Mouse (Mus musculus): ENCODE results near the gene Zfp853. TPM values are rescaled to one million over a fixed set of nuclear protein-coding genes. Genes with fewer than 3 reads are reported as not detected.

Gene Zfp853
- total and polyA plus RNA-seq, 3 experiments, result 0.08 to 0.14 TPM; not detected in 1

DNA sequence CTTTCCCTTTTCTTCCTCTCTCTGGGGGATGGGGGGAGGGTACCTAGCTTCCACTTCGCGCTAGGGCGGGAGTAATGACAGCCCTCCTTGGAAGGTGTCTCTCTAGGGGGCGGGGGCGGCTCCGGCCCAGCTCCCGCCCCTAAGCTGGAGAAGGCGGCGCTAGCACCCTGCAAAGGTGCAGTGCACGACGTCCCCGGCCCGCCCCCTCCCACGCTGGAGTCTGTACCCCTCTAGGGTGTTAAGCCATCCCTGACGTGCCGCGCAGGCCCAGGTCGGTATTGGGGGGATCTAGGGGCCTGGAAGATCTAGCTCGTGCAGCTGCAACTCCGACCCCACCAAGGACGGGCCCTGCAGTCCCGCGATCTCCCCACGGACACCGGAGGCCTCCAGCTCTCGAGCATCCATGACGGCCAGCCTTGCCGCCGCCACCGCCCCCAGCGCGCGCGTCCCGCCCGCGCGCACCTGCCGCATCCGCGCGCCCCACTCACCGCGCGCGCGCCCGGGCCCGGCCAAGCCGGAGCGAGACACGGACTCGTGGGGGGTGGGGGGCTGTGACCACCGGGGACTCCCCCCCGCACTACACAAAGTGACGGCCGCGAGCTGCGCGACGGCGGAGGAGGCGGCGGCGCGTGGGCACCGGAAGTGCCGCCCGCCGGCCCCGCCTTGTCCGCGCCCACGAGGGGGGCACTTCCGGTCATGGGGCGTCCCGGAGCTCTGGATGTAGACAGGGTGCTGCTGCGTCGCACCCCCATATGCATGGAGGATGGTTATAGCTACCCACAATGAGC lies 23.9 kb downstream of the Zfp853 start, which contains the start of gene Zfp316:
Gene Zfp316 (minus strand): TSS at position 660 of the 788 bp plus-strand sequence.
- H3K27me3 ChIP-seq (ENCODE audit: control insufficient read depth in 1 of 2, insufficient read depth in 2 of 2, low read length in 2 of 2), result no peaks in the 10 kb centered on the region
- peak; percentile 79 for DNase-seq (ENCODE audit: low read depth, low spot score)
- no peaks in the 10 kb centered on the region for H3K9me3 ChIP-seq (replicated peaks; ENCODE audit: insufficient read depth, low read length)
- H3K4me3 ChIP-seq (ENCODE audit: control insufficient read depth in 1 of 2, insufficient read depth in 1 of 2, low read depth in 2 of 2, low read length in 2 of 2), result peak within 1 kb of the TSS; percentile 79 to 97
- H3K27ac ChIP-seq (ENCODE audit: control insufficient read depth, low read depth, low read length), result peak within 1 kb of the TSS; percentile 32
- peaks cover 7% of the 10 kb centered on the region for H3K79me2 ChIP-seq (ENCODE audit: control insufficient read depth, insufficient read depth, low read length, poor library complexity)
- peaks cover 8 to 37% of the 10 kb centered on the region in 2 experiments for H3K4me1 ChIP-seq (ENCODE audit: control insufficient read depth in 1 of 2, insufficient read depth in 2 of 2, low read length in 2 of 2)
- TF ChIP-seq UBTF (IDR thresholded peaks at IDR 0.05; ENCODE audit: borderline replicate concordance, insufficient read depth, low read depth, low read length) (no peak), MEF2A (IDR thresholded peaks at IDR 0.05; ENCODE audit: extremely low read depth, insufficient replicate concordance, low read depth, low read length, poor library complexity, severe bottlenecking) (no peak), RAD21 (IDR thresholded peaks at IDR 0.05; ENCODE audit: low read depth, low read length) (no peak), MAX (IDR thresholded peaks at IDR 0.05; ENCODE audit: low read length) (no peak; the same call in 1 of the 2 replicates), E2F4 (IDR thresholded peaks at IDR 0.05; ENCODE audit: borderline replicate concordance, low read depth, low read length) (no peak), USF1 (IDR thresholded peaks at IDR 0.05; ENCODE audit: low read depth, low read length) (peak; percentile 77), TCF12 (IDR thresholded peaks at IDR 0.05; ENCODE audit: low read depth, low read length) (peak; percentile 24), TAL1 (IDR thresholded peaks at IDR 0.05; ENCODE audit: low read length) (no peak), SIN3A (IDR thresholded peaks at IDR 0.05; ENCODE audit: low read length) (no peak; the same call in 1 of the 2 replicates), BHLHE40 (IDR thresholded peaks at IDR 0.05; ENCODE audit: borderline replicate concordance, low read depth, low read length) (no peak), ZMIZ1 (IDR thresholded peaks at IDR 0.05; ENCODE audit: low read depth, low read length) (peak; percentile 27), MYC (IDR thresholded peaks at IDR 0.05; ENCODE audit: low read depth, low read length) (0 out of 2 replicates have a peak, but pooled peaks have one; percentile 21), ELF1 (IDR thresholded peaks at IDR 0.05; ENCODE audit: low read depth, low read length) (peak; percentile 71), MXI1 (IDR thresholded peaks at IDR 0.05; ENCODE audit: low read depth, low read length) (peak; percentile 58), TBP (IDR thresholded peaks at IDR 0.05; ENCODE audit: low read depth, low read length) (no peak), POLR2A (IDR thresholded peaks at IDR 0.05; ENCODE audit: control insufficient read depth in 1 of 2, insufficient read depth in 1 of 2, low read depth in 1 of 2, low read length in 2 of 2, poor library complexity in 1 of 2) (peak; percentile 50 to 63; a peak in 3 of 4 replicates), MAZ (IDR thresholded peaks at IDR 0.05; ENCODE audit: low read depth, low read length) (peak; percentile 64; the same call in 1 of the 2 replicates), KAT2A (conservative IDR thresholded peaks at IDR 0.05; ENCODE audit: low read depth, low read length) (no peak), ZNF384 (IDR thresholded peaks at IDR 0.05; ENCODE audit: low read depth, low read length) (no peak), MYB (IDR thresholded peaks at IDR 0.05; ENCODE audit: low read depth, low read length) (no peak), HCFC1 (IDR thresholded peaks at IDR 0.05; ENCODE audit: low read depth, low read length) (peak; percentile 69), POLR2AphosphoS2 (IDR thresholded peaks at IDR 0.05; ENCODE audit: low read length) (no peak), GABPA (IDR thresholded peaks at IDR 0.05; ENCODE audit: low read depth, low read length) (no peak), ZKSCAN1 (IDR thresholded peaks at IDR 0.05; ENCODE audit: low read depth, low read length) (no peak), SMC3 (IDR thresholded peaks at IDR 0.05; ENCODE audit: low read depth, low read length) (no peak), CHD2 (IDR thresholded peaks at IDR 0.05; ENCODE audit: low read length) (no peak), ETS1 (IDR thresholded peaks at IDR 0.05; ENCODE audit: low read depth, low read length) (no peak; the same call in 1 of the 2 replicates), NRF1 (IDR thresholded peaks at IDR 0.05; ENCODE audit: insufficient read depth, low read depth, low read length, poor library complexity, severe bottlenecking) (peak; percentile 51; the same call in 1 of the 2 replicates), ZC3H11A (IDR thresholded peaks at IDR 0.05; ENCODE audit: low read depth, low read length) (no peak), JUND (IDR thresholded peaks at IDR 0.05; ENCODE audit: low read depth, low read length) (no peak), USF2 (IDR thresholded peaks at IDR 0.05; ENCODE audit: borderline replicate concordance in 1 of 2, insufficient read depth in 1 of 2, low read depth in 1 of 2, low read length in 2 of 2) (no peak), NELFE (IDR thresholded peaks at IDR 0.05; ENCODE audit: low read depth, low read length) (peak; percentile 42; the same call in 1 of the 2 replicates), EP300 (IDR thresholded peaks at IDR 0.05; ENCODE audit: low read depth in 1 of 2, low read length in 2 of 2) (0 out of 4 replicates have a peak, but pooled peaks of 1 of the 2 experiments have one; percentile 18), GATA1 (IDR thresholded peaks at IDR 0.05; ENCODE audit: low read depth, low read length) (no peak), MAFK (IDR thresholded peaks at IDR 0.05; ENCODE audit: borderline replicate concordance, low read depth, low read length) (no peak)
- H3K36me3 ChIP-seq (ENCODE audit: control insufficient read depth in 1 of 2, insufficient read depth in 2 of 2, low read length in 2 of 2), result peaks cover 0 to 20% of the 10 kb centered on the region in 2 experiments; a peak in 2 of 4 replicates
- peak within 1 kb of the TSS; percentile 81 for H3K9ac ChIP-seq (ENCODE audit: control insufficient read depth, low read depth, low read length, poor library complexity, severe bottlenecking)

Data from MEL (cell line).